Mouse (Mus musculus) gastrocnemius, postnatal 36 days (tissue): Measurements from ENCODE around the gene Ppil1. TPM values are rescaled to one million over a fixed set of nuclear protein-coding genes. Genes with fewer than 3 reads are reported as not detected.

Experiments used
- DNase-seq, 2 experiments: peaks; one replicate each; pipeline ENCODE4 v3.0.0; 2022
- intact Hi-C: fragments of 180-260 bp; cut with DNase I; formaldehyde crosslinking; loops from one replicate; pipeline ENCODE4 v1.15.1; 2025
- total RNA-seq, 2 experiments: library from RNA; stranded (reverse); gene quantifications; 2 replicates each; pipeline ENCODE4 v1.2.3; 2021

Ppil1 gene
- total RNA-seq, 2 experiments from 2014 or later, result 5.9 to 6.0 TPM

DNA sequence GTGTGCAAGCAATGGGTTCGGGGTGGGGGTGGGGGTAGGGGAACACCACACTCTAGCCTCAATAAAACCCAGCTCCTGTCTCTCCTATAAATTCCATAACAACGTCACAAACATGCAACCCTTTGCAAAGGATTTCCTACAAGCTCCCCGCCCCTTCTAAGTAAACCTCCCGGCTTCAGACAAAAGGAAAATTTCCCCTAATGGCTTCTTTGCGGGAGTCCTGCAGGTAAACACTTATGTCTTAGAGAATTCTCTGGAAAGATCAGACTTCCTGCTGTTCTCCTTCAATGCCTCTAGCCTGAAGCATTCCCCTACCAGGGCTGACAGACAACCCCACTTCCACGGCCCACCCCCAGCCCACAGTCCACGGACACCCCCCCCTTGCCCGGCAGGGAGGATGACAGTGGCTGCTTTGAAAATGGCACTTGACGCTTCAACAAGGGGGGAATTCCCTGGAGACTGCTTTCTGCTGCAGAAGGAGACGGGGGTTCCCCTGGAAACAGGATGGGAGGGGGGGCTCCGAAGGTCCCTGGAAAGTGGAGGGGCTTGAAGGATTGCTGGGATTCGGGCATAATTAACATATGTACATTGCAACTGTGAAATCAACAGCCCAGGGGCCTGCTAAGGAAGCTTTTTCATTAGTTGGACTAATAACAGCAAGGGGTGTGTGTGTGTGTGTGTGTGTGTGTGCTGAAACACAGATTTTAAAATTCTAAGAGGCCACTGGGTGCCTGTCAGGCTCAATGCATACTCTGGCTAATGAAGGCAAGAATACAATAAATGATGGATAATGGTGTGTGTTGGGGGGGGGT is 50.4 kb downstream of the Ppil1 start:
- intact Hi-C loops, result no loop called here
- DNase-seq, result no peak

DNA sequence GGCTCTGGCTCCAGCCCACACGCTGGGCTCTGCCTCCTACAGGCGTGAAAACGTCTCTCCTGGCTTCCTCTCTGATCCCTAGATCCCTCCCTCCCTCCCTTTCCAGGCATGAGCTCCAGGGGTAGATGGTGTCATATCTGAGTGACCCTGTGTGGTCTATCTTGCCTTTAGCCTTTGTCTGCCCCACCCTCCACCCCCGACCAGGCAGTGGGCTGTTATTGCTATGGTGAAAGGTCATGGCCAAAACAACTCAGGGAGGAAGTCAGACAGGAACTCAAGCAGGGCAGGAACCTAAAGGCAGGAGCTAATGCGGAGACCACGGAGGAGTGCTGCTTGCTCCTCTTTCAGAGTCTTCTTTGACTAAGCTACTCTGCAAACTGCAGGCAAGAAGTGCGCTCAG is 52.1 kb downstream of the Ppil1 start:
- no peak for DNase-seq
- intact Hi-C loops, result no loop called here

- intact Hi-C loops, result no loop called here
- no peak for DNase-seq
Observed at GRCm38 (mm10) chr17:29210037-29210436, 53.9 kb downstream of the Ppil1 start.

- intact Hi-C loops, result no loop called here
- no peak for DNase-seq
Observed at GRCm38 (mm10) chr17:29206052-29206451, 57.9 kb downstream of the Ppil1 start.

GRCm38 (mm10) chr17:29202604-29203003 is 61.4 kb downstream of the Ppil1 start:
- intact Hi-C loops, result no loop called here
- DNase-seq, result no peak

Other genes starting within 250 kb of the Ppil1 start
- 10 to 100 TPM; 32.6 to 42.1 TPM for gene Srsf3, start 231.6 kb downstream of the Ppil1 start, total RNA-seq
- 10 to 100 TPM; 17.6 to 27.2 TPM for gene Cdkn1a, start 173.2 kb downstream of the Ppil1 start, total RNA-seq
- gene Rab44, start 150.0 kb downstream of the Ppil1 start, total RNA-seq, result under 1 TPM; 0.44 to 0.59 TPM
- gene Cpne5, start 26.0 kb downstream of the Ppil1 start, total RNA-seq, result not detected
- 100 to 1,000 TPM; 104 to 106 TPM for gene BC004004, start 4.6 kb upstream of the Ppil1 start, total RNA-seq
- gene Pi16, start 53.5 kb upstream of the Ppil1 start, total RNA-seq, result 10 to 100 TPM; 16.1 to 29.8 TPM
- 10 to 100 TPM; 85.9 to 95.0 TPM for gene Mtch1, start 83.7 kb upstream of the Ppil1 start, total RNA-seq
- gene Fgd2, start 96.7 kb upstream of the Ppil1 start, total RNA-seq, result 1 to 10 TPM in 1 of 2 experiments, under 1 TPM in 1; 0.79 to 1.2 TPM
- gene Pim1, start 226.6 kb upstream of the Ppil1 start, total RNA-seq, result 10 to 100 TPM; 13.6 to 16.3 TPM